Mouse (Mus musculus) C2C12 (cell line): ENCODE measurements around the gene Hist1h2be.
"Not testable (repeated sequence)": the region's sequence is repeated elsewhere in the genome, so short reads cannot be mapped to it uniquely, and the experiment has no call there.

ENCODE experiments used
- CEBPB ChIP-seq: IDR thresholded peaks from one replicate; pipeline ENCODE4 v1.6.1; 2011; ENCODE audit warnings: low read depth, mild to moderate bottlenecking, control low read depth, moderate library complexity
- CTCF ChIP-seq: IDR thresholded peaks from one replicate; pipeline ENCODE4 v1.5.1; 2011; ENCODE audit not compliant: control insufficient read depth, insufficient read depth, insufficient read length
- MAX ChIP-seq: IDR thresholded peaks from one replicate; pipeline ENCODE4 v1.6.1; 2011; ENCODE audit warnings: mild to moderate bottlenecking, control low read depth
- MYOG ChIP-seq: IDR thresholded peaks from one replicate; pipeline ENCODE4 v1.6.1; 2011; ENCODE audit not compliant: control insufficient read depth, insufficient read length; ENCODE audit errors: extremely low read depth

DNA sequence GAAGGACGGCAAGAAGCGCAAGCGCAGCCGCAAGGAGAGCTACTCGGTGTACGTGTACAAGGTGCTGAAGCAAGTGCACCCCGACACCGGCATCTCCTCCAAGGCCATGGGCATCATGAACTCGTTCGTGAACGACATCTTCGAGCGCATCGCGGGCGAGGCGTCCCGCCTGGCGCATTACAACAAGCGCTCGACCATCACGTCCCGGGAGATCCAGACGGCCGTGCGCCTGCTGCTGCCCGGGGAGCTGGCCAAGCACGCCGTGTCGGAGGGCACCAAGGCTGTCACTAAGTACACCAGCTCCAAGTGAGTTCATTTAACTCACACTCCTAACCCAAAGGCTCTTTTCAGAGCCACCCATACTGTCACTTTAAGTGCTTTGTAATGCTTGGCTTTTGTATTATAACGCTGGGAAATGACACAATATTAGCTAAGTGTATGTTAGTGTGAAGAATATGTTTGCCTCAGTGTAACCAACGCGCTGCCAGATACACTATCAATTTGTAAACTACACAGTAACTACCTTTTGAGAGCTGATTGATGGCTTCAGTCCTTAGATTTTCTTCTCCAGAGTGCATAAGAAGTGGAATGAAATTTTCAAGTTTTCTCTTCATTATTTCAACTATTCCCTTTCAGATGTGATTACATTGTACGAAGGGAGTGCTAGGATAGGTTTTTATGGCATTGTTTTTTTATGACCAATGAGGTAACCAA lies 49.3 kb downstream of the Hist1h2be start:
- not testable (repeated sequence) for TF ChIP-seq CTCF, MAX, CEBPB, MYOG
